Mouse (Mus musculus) embryonic facial prominence, embryonic 15.5 days (tissue): ENCODE data around the gene Nlrp10. TPM values are rescaled to one million over a fixed set of nuclear protein-coding genes. Genes with fewer than 3 reads are reported as not detected.

Experiments
- ATAC-seq: fragments of 200-750 bp; cut with Nextera tagmentation; 2 replicates; pipeline ENCODE4 v1.8.0; 2017; ENCODE audit warnings: low read depth, moderate TSS enrichment; ENCODE audit not compliant: insufficient number of reproducible peaks, low FRiP score, low TSS enrichment
- H3K27ac ChIP-seq: fragments of 300-500 bp; sonication (generic); replicated peaks from 2 replicates; pipeline ENCODE4 v1.5.1; 2015; ENCODE audit warnings: mild to moderate bottlenecking, inconsistent platforms
- H3K27me3 ChIP-seq: fragments of 300-500 bp; sonication (generic); 2 replicates; pipeline ENCODE4 v1.6.1; 2015; ENCODE audit warnings: inconsistent platforms
- H3K36me3 ChIP-seq: fragments of 300-500 bp; sonication (generic); 2 replicates; pipeline ENCODE4 v1.6.1; 2015; ENCODE audit warnings: mild to moderate bottlenecking, inconsistent platforms
- H3K4me1 ChIP-seq: fragments of 300-500 bp; sonication (generic); 2 replicates; pipeline ENCODE4 v1.6.1; 2015; ENCODE audit warnings: inconsistent platforms
- H3K4me2 ChIP-seq: fragments of 300-500 bp; sonication (generic); replicated peaks from 2 replicates; pipeline ENCODE4 v1.6.1; 2015; ENCODE audit warnings: mild to moderate bottlenecking, inconsistent platforms
- H3K4me3 ChIP-seq: fragments of 300-500 bp; sonication (generic); replicated peaks from 2 replicates; pipeline ENCODE4 v1.5.1; 2015; ENCODE audit warnings: mild to moderate bottlenecking, inconsistent platforms
- H3K9ac ChIP-seq: fragments of 300-500 bp; sonication (generic); 2 replicates; pipeline ENCODE4 v1.6.1; 2015; ENCODE audit warnings: inconsistent platforms
- H3K9me3 ChIP-seq: fragments of 300-500 bp; sonication (generic); replicated peaks from 2 replicates; pipeline ENCODE4 v1.6.1; 2016; ENCODE audit warnings: inconsistent platforms
- WGBS: fragments of 180-500 bp; shearing (Covaris S2); methylation state at CpG from one replicate; pipeline ENCODE4 v1.1.7; 2015; 5-methylcytosine and 5-hydroxymethylcytosine counted together
- polyA plus RNA-seq: library from polyadenylated mRNA; unstranded; fragments of >200 nt; fragmentation: Nextera tagmentation; extraction: Ambion mirVana; gene quantifications from 2 replicates; pipeline ENCODE4 v1.2.1, GENCODE M21; 2015

The Nlrp10 gene
- polyA plus RNA-seq, 1 experiment from 2014 or later: 2.3 TPM

- Histone ChIP-seq H3K27ac (no peak within 1 kb of the TSS), H3K9ac (no peak within 1 kb of the TSS), H3K27me3 (no peaks in the 10 kb centered on the region), H3K36me3 (no peaks in the 10 kb centered on the region), H3K4me3 (no peak within 1 kb of the TSS), H3K4me1 (no peaks in the 10 kb centered on the region), H3K9me3 (no peaks in the 10 kb centered on the region), H3K4me2 (no peak within 1 kb of the TSS)
- no peak for ATAC-seq
- WGBS: 85% methylated on average over 4 of the region's 4 CpGs
Observed at GRCm38 (mm10) chr7:108884906-108885305, 45.1 kb downstream of the Nlrp10 start, which contains the start of gene Olfr518. Gene Olfr518 (minus strand): TSS chr7:108885006.

DNA sequence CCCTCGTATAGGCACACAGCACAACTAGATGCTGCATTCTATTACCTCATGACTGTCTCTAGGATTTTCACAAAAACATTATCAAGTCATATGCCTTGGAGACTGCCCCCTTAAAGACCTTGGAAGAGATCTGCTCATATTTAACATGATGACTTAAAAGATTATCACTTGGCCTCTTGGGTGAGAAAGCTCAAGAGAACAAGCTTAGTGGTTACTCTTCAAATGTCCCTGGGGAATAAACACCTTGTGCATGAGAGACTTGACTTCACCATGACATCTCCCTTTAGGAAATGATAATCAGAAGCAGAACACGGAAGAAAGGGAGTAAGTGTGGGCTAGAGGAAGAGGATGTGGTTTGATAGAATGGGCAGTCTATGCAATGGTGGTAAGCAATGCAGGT, 57.7 kb downstream of the Nlrp10 start, which contains the start of gene Olfr517:
TSS of gene Olfr517 (minus strand) at position 101 of the 400 bp plus-strand sequence.
- H3K36me3 ChIP-seq: no peaks in the 10 kb centered on the region
- ATAC-seq: no peak
- H3K27ac ChIP-seq: no peak within 1 kb of the TSS
- no peak within 1 kb of the TSS for H3K4me3 ChIP-seq
- H3K27me3 ChIP-seq: no peaks in the 10 kb centered on the region
- H3K9ac ChIP-seq: no peak within 1 kb of the TSS
- WGBS: 53% methylated on average over 2 of the region's 2 CpGs
- no peaks in the 10 kb centered on the region for H3K4me1 ChIP-seq
- no peaks in the 10 kb centered on the region for H3K9me3 ChIP-seq
- H3K4me2 ChIP-seq: no peak within 1 kb of the TSS

Other genes with a start within 250 kb of the Nlrp10 start
- 0.47 TPM in 1 of 2 replicates, not detected in the other for gene Olfr512, start 216.9 kb downstream of the Nlrp10 start, polyA plus RNA-seq
- 0.17 TPM in 1 of 2 replicates, not detected in the other for gene Olfr513, start 179.2 kb downstream of the Nlrp10 start, polyA plus RNA-seq
- gene Olfr514, start 104.2 kb downstream of the Nlrp10 start, polyA plus RNA-seq: not detected in 2 replicates
- gene Olfr516, start 79.6 kb downstream of the Nlrp10 start, polyA plus RNA-seq: 0.14 and 0.23 TPM in 2 replicates
- not detected in 2 replicates for gene Olfr517, start 57.8 kb downstream of the Nlrp10 start, polyA plus RNA-seq
- 0.05 and 0.12 TPM in 2 replicates for gene Olfr518, start 45.2 kb downstream of the Nlrp10 start, polyA plus RNA-seq
- not detected in 2 replicates for gene Olfr519, start 35.8 kb downstream of the Nlrp10 start, polyA plus RNA-seq
- gene Eif3f, start 4.2 kb upstream of the Nlrp10 start, polyA plus RNA-seq: 97.9 and 102 TPM in 2 replicates
- 4.1 and 4.2 TPM in 2 replicates for gene Tub, start 20.2 kb upstream of the Nlrp10 start, polyA plus RNA-seq
- 3.2 and 3.4 TPM in 2 replicates for gene Ric3, start 153.2 kb upstream of the Nlrp10 start, polyA plus RNA-seq
- 82.9 and 91.6 TPM in 2 replicates for gene Lmo1, start 245.0 kb upstream of the Nlrp10 start, polyA plus RNA-seq